Mouse (Mus musculus) kidney, adult 2 months (tissue): ENCODE results near the gene Sptan1.

Source experiments
- CTCF ChIP-seq: fragments of 200-500 bp; conservative IDR thresholded peaks from 2 replicates; pipeline ENCODE4 v1.5.1; 2011; ENCODE audit warnings: low read depth, mild to moderate bottlenecking, control low read depth, low read length, moderate library complexity, mixed read lengths; ENCODE audit not compliant: insufficient read depth, insufficient read length
- POLR2A ChIP-seq: fragments of 200-500 bp; IDR thresholded peaks from one replicate; pipeline ENCODE4 v1.6.1; 2011; ENCODE audit warnings: low read depth, low read length, control low read depth

- no peak for TF ChIP-seq CTCF
- TF ChIP-seq POLR2A: no peak
Measured at GRCm38 (mm10) chr2:30058418-30058817, 93.1 kb downstream of the Sptan1 start.
